Comparison of ENCODE assay signal across 9 mouse cellular contexts in genomic region chr3:25108997-25109396, GRCm38 (mm10). TPM values are rescaled to one million over a fixed set of nuclear protein-coding genes. Genes with fewer than 3 reads are reported as not detected.
DNase-seq lines count a peak whose midpoint lies in the region; ATAC-seq and TF ChIP-seq lines count a peak whose summit lies in the region.
"Had no signal": no experiment of that assay in that cellular context is flagged by ENCODE, and none has a peak within 500 bp of the region (broad histone marks: within the 10 kb centered on the region; RNA-seq: fewer than 3 reads in every experiment).

No protein-coding gene starts in this region.

- H3K27ac ChIP-seq in lung, postnatal 0 days (ENCODE audit: low read length) = no peak overlapping the region
- H3K27ac ChIP-seq in hindbrain, embryonic 16.5 days (ENCODE audit: low read depth, low read length) = no peak overlapping the region
- H3K27ac ChIP-seq in stomach, embryonic 16.5 days (ENCODE audit: low read length) = no peak overlapping the region

- H3K36me3 ChIP-seq in lung, postnatal 0 days (ENCODE audit: insufficient read depth, low read length) = no peaks in the 10 kb centered on the region
- no peaks in the 10 kb centered on the region for H3K36me3 ChIP-seq in hindbrain, embryonic 16.5 days (ENCODE audit: control insufficient read depth, insufficient read depth, low read length)
- no peaks in the 10 kb centered on the region for H3K36me3 ChIP-seq in stomach, embryonic 16.5 days (ENCODE audit: control insufficient read depth, insufficient read depth, low read length)

- H3K4me3 ChIP-seq in lung, postnatal 0 days (ENCODE audit: low read depth, low read length) = no peak overlapping the region
- no peak overlapping the region for H3K4me3 ChIP-seq in hindbrain, embryonic 16.5 days (ENCODE audit: low read length)
- no peak overlapping the region for H3K4me3 ChIP-seq in stomach, embryonic 16.5 days (replicated peaks; ENCODE audit: low read length)

- no peaks in the 10 kb centered on the region for H3K9me3 ChIP-seq in lung, postnatal 0 days (ENCODE audit: low read length)
- no peaks in the 10 kb centered on the region for H3K9me3 ChIP-seq in hindbrain, embryonic 16.5 days (ENCODE audit: control insufficient read depth, low read length)
- H3K9me3 ChIP-seq in stomach, embryonic 16.5 days (replicated peaks; ENCODE audit: control insufficient read depth, low read length) = no peaks in the 10 kb centered on the region

- peak; percentile 76 for ATAC-seq in lung, postnatal 0 days
- ATAC-seq in hindbrain, embryonic 16.5 days = peak; percentile 90
- ATAC-seq in stomach, embryonic 16.5 days (ENCODE audit: insufficient read depth, low FRiP score) = peak; percentile 94

- H3K4me1 ChIP-seq in lung, postnatal 0 days (ENCODE audit: insufficient read depth, low read depth, low read length) = no peaks in the 10 kb centered on the region
- no peaks in the 10 kb centered on the region for H3K4me1 ChIP-seq in hindbrain, embryonic 16.5 days (ENCODE audit: control insufficient read depth, insufficient read depth, low read depth, low read length)
- no peaks in the 10 kb centered on the region for H3K4me1 ChIP-seq in stomach, embryonic 16.5 days (ENCODE audit: control insufficient read depth, insufficient read depth, low read length)

- 32% methylated on average over 3 of the region's 3 CpGs for WGBS in lung, postnatal 0 days
- 52% methylated on average over 3 of the region's 3 CpGs for WGBS in hindbrain, embryonic 16.5 days
- 36% methylated on average over 3 of the region's 3 CpGs for WGBS in stomach, embryonic 16.5 days

- no peak overlapping the region for H3K4me2 ChIP-seq in lung, postnatal 0 days (replicated peaks; ENCODE audit: low read depth, low read length)
- no peak overlapping the region for H3K4me2 ChIP-seq in hindbrain, embryonic 16.5 days (ENCODE audit: low read length)
- no peak overlapping the region for H3K4me2 ChIP-seq in stomach, embryonic 16.5 days (ENCODE audit: low read depth, low read length)

- intact Hi-C loops in heart, postnatal 25 days (cut with DNase I) = no loop called here

- no peak overlapping the region for H3K9ac ChIP-seq in lung, postnatal 0 days (replicated peaks; ENCODE audit: low read depth)
- no peak overlapping the region for H3K9ac ChIP-seq in hindbrain, embryonic 16.5 days (ENCODE audit: low read depth, low read length)
- H3K9ac ChIP-seq in stomach, embryonic 16.5 days (ENCODE audit: low read length) = no peak overlapping the region

- TF ChIP-seq CTCF in lung, postnatal 0 days (IDR thresholded peaks at IDR 0.05) = no peak

- no peaks in the 10 kb centered on the region for H3K27me3 ChIP-seq in lung, postnatal 0 days (replicated peaks; ENCODE audit: insufficient read depth, low read length)
- H3K27me3 ChIP-seq in hindbrain, embryonic 16.5 days (replicated peaks; ENCODE audit: control insufficient read depth, insufficient read depth, low read length) = no peaks in the 10 kb centered on the region
- no peaks in the 10 kb centered on the region for H3K27me3 ChIP-seq in stomach, embryonic 16.5 days (ENCODE audit: control insufficient read depth, insufficient read depth, low read length)

- no peak for TF ChIP-seq EP300 in lung, postnatal 0 days (IDR thresholded peaks at IDR 0.05)

- DNase-seq in heart, adult 18-20 months = peak; percentile 18 to 20
- no peak for DNase-seq in heart, postnatal 25 days (ENCODE audit: low spot score)
- peak; percentile 63 for DNase-seq in lung, postnatal 0 days (ENCODE audit: low spot score)
- DNase-seq in lung, postnatal 25 days (ENCODE audit: low spot score) = no peak
- no peak for DNase-seq in adrenal gland, postnatal 14 days
- DNase-seq in frontal cortex, adult 2 months (ENCODE audit: extremely low spot score in 1 of 2, low spot score in 1 of 2) = no peak
- DNase-seq: right cerebral cortex, adult 18-20 months had no signal

RNA-seq across cellular contexts. Expression of gene Naaladl2, which starts 35.1 kb away (rescaled TPM):
- total RNA-seq in heart, adult 18-20 months (2021) = under 1 TPM; 0.35 to 0.62 TPM
- total RNA-seq in heart, postnatal 25 days (2021) = under 1 TPM; 0.20 to 0.29 TPM
- polyA plus RNA-seq in lung, postnatal 0 days (2015; fragmentation: Nextera tagmentation; extraction: Ambion mirVana) = 1.8 and 2.1 TPM in 2 replicates
- 0.92 and 0.99 TPM in 2 replicates for polyA plus RNA-seq in hindbrain, embryonic 16.5 days (2015; fragmentation: Nextera tagmentation; extraction: Ambion mirVana)
- polyA plus RNA-seq in stomach, embryonic 16.5 days (2015; fragmentation: Nextera tagmentation; extraction: Ambion mirVana) = 4.6 and 7.5 TPM in 2 replicates
- total RNA-seq in adrenal gland, postnatal 14 days (2021) = 3.5 and 6.3 TPM in 2 replicates
- 0.52 and 0.63 TPM in 2 replicates for polyA plus RNA-seq in frontal cortex, adult 2 months (2012; rRNA removed)

Comparison
In these comparisons a context has a peak if more than half of its experiments do, and no peak if none do; other contexts are left out.
1. DNase-seq: peak in heart, adult 18-20 months (2 of 2) and lung, postnatal 0 days (single experiment); none in heart, postnatal 25 days (single experiment), lung, postnatal 25 days (single experiment), adrenal gland, postnatal 14 days (single experiment) and frontal cortex, adult 2 months (0 of 2).
2. Peak in every context shown above with its lines, with median percentiles within 50 percentile points of each other: ATAC-seq.